Mouse (Mus musculus) myocyte (in vitro differentiated cells): ENCODE results near the gene Mab21l1.

Experiments
- CEBPB ChIP-seq: IDR thresholded peaks from 2 replicates; pipeline ENCODE4 v1.6.1; 2011; ENCODE audit warnings: mild to moderate bottlenecking, moderate library complexity; ENCODE audit not compliant: poor library complexity, insufficient read depth, severe bottlenecking
- E2F4 ChIP-seq: IDR thresholded peaks from one replicate; pipeline ENCODE4 v1.6.1; 2011; ENCODE audit warnings: mild to moderate bottlenecking, control low read depth, moderate library complexity; ENCODE audit not compliant: insufficient read depth
- MAX ChIP-seq: IDR thresholded peaks from one replicate; pipeline ENCODE4 v1.6.1; 2011; ENCODE audit warnings: low read depth, mild to moderate bottlenecking, control low read depth
- MYOD1 ChIP-seq, 3 experiments: IDR thresholded peaks; one replicate each; pipeline ENCODE4 v1.6.1; 2011; ENCODE audit warnings: control low read depth in 2 of 3, low read depth in 2 of 3, mild to moderate bottlenecking in 2 of 3, moderate library complexity in 1 of 3; ENCODE audit not compliant: insufficient read length in 2 of 3, control insufficient read depth in 1 of 3
- MYOG ChIP-seq, 3 experiments: IDR thresholded peaks; one replicate each; pipeline ENCODE4 v1.6.1; 2011; ENCODE audit warnings: control low read depth in 2 of 3, low read depth in 2 of 3, mild to moderate bottlenecking in 2 of 3; ENCODE audit not compliant: insufficient read length in 2 of 3, control insufficient read depth in 1 of 3, insufficient read depth in 1 of 3
- POLR2A ChIP-seq: IDR thresholded peaks from one replicate; pipeline ENCODE4 v1.6.1; 2011; ENCODE audit warnings: low read depth, mild to moderate bottlenecking, control low read depth, moderate library complexity; ENCODE audit not compliant: insufficient read length
- POLR2AphosphoS2 ChIP-seq: IDR thresholded peaks from one replicate; pipeline ENCODE4 v1.6.1; 2011; ENCODE audit warnings: low read depth, control low read depth; ENCODE audit not compliant: insufficient read length
- REST ChIP-seq: IDR thresholded peaks from one replicate; pipeline ENCODE4 v1.6.1; 2011; ENCODE audit warnings: mild to moderate bottlenecking, control low read depth, moderate library complexity; ENCODE audit not compliant: insufficient read depth, insufficient read length
- SRF ChIP-seq: IDR thresholded peaks from one replicate; pipeline ENCODE4 v1.6.1; 2011; ENCODE audit warnings: low read depth; ENCODE audit not compliant: control insufficient read depth, insufficient read length
- TCF12 ChIP-seq: IDR thresholded peaks from one replicate; pipeline ENCODE4 v1.6.1; 2011; ENCODE audit warnings: mild to moderate bottlenecking, control low read depth; ENCODE audit not compliant: poor library complexity, insufficient read depth, severe bottlenecking
- TCF3 ChIP-seq: IDR thresholded peaks from one replicate; pipeline ENCODE4 v1.6.1; 2011; ENCODE audit warnings: low read depth, control low read depth; ENCODE audit not compliant: insufficient read length
- USF1 ChIP-seq: IDR thresholded peaks from one replicate; pipeline ENCODE4 v1.6.1; 2011; ENCODE audit warnings: low read depth, mild to moderate bottlenecking, control low read depth, moderate library complexity

- TF ChIP-seq REST (no peak), TCF12 (no peak), USF1 (no peak), POLR2A (no peak), MAX (no peak), CEBPB (no peak), E2F4 (no peak), TCF3 (no peak), MYOG (IDR thresholded peaks at IDR 0.05; ENCODE audit: control insufficient read depth in 1 of 3, insufficient read depth in 1 of 3, insufficient read length in 2 of 3, low read depth in 2 of 3) (no peak), POLR2AphosphoS2 (no peak), SRF (no peak), MYOD1 (IDR thresholded peaks at IDR 0.05; ENCODE audit: control insufficient read depth in 1 of 3, insufficient read length in 2 of 3, low read depth in 2 of 3) (no peak)
Observed at GRCm38 (mm10) chr3:55775245-55775644, 7.1 kb upstream of the Mab21l1 start.
